Mouse (Mus musculus) neural tube, embryonic 13.5 days (tissue): ENCODE results near the gene D11Wsu47e. TPM values are rescaled to one million over a fixed set of nuclear protein-coding genes. Genes with fewer than 3 reads are reported as not detected.

Experiments
- polyA plus RNA-seq: library from polyadenylated mRNA; unstranded; fragments of >200 nt; fragmentation: Nextera tagmentation; extraction: Ambion mirVana; gene quantifications from 2 replicates; pipeline ENCODE4 v1.2.1, GENCODE M21; 2015

D11Wsu47e gene
- polyA plus RNA-seq, 1 experiment from 2014 or later = 18.1 TPM

Other genes starting within 250 kb of the D11Wsu47e start
- gene Sstr2, start 65.1 kb upstream of the D11Wsu47e start, polyA plus RNA-seq = 16.4 and 21.4 TPM in 2 replicates
- 33.9 and 36.8 TPM in 2 replicates for gene Cog1, start 35.2 kb upstream of the D11Wsu47e start, polyA plus RNA-seq
- gene Slc39a11, start 34.3 kb upstream of the D11Wsu47e start, polyA plus RNA-seq = 21.0 and 26.8 TPM in 2 replicates
- gene Fam104a, start 257 bp upstream of the D11Wsu47e start, polyA plus RNA-seq = 40.8 and 43.3 TPM in 2 replicates
- 0.36 and 0.85 TPM in 2 replicates for gene Cpsf4l, start 25.6 kb downstream of the D11Wsu47e start, polyA plus RNA-seq
- 54.6 and 58.9 TPM in 2 replicates for gene Cdc42ep4, start 67.5 kb downstream of the D11Wsu47e start, polyA plus RNA-seq